Mouse (Mus musculus) megakaryocyte, adult 5-6 weeks (primary cell): ENCODE measurements around the gene Glyr1. TPM values are rescaled to one million over a fixed set of nuclear protein-coding genes. Genes with fewer than 3 reads are reported as not detected.

Source experiments
- ATAC-seq: 2 replicates; pipeline ENCODE4 v1.8.0; 2016; ENCODE audit warnings: mild to moderate bottlenecking, inconsistent platforms; ENCODE audit not compliant: poor library complexity, severe bottlenecking
- total RNA-seq, 2 experiments: library from RNA; stranded (forward) in 1 of 2; stranded (reverse) in 1 of 2; fragments of 153-499, 151-499 nt in 1 of 2; fragments of 221-1000, 200-1000 nt in 1 of 2; gene quantifications; 2 replicates each; pipeline versions ENCODE4 v1.2.3 to v1.2.4; 2015 to 2017

Gene Glyr1
- total RNA-seq, 2 experiments from 2014 or later = 66.7 to 100 TPM

DNA sequence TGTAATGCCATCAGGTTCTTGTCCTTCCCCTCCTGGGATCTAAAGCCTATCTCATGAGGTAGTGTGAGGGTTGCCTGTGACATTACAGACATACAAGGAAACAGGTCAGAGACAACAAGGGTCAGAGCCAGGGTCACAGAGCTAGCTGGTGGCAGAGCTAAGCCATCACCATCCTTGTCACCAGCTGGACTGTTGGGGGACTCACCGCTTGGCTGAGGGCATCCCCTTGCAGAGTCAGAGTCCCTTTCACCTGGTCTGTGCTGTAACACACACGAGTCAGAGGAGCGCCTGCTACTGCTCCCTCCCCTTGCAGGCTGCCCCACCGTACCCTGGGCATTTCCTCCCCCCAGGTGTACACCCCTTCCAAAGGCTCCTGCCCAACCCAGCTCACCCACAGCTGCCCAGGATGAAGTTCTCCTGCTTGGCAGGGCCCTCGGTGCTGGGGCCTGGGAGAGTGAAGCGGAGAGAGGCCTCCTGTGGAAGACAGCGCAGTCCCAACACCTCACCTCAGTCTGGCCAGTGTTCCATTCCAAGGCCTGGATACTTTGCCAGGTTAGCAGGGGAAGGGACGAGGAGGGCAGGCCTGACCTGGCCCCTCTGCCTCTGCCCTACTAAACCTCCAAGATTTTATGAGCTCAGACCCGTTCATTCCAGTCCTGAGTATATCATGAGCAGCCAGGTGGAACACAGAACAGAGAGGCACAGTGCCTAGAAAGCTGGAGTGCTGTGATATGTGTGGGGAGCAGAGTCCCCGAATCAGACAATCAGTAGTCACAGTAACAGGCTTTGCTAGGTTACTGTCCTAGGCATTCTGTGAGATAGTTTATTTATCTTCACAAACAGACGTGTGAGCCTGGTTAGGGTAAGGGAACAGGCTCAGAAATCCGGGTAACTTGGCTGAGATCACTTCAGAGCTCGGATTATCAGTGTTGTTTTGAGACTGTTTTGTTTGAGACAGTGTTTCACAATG lies 37.3 kb downstream of the Glyr1 start:
- no peak for ATAC-seq

DNA sequence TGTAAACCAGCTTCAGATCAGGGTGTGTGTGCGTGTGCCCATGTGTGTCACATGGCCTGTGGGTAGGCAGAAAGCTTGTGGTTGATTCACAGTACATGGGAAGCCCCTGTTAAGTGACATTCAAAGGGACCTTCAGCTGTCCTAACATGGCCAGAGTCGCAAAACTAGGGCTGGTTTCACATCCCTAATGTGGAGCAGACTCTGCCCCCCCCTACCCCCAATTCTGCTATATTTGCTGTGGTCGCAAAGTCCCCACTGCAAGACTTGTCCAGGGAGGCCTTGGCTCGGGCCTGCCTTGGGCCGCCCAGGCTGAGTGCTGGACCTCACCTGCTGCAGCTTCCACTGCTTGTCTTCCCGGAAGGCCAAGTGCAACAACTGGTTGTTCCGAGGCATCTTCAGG lies 38.4 kb downstream of the Glyr1 start:
- ATAC-seq = 0 out of 2 replicates have a peak, but pooled peaks have one; percentile 0

DNA sequence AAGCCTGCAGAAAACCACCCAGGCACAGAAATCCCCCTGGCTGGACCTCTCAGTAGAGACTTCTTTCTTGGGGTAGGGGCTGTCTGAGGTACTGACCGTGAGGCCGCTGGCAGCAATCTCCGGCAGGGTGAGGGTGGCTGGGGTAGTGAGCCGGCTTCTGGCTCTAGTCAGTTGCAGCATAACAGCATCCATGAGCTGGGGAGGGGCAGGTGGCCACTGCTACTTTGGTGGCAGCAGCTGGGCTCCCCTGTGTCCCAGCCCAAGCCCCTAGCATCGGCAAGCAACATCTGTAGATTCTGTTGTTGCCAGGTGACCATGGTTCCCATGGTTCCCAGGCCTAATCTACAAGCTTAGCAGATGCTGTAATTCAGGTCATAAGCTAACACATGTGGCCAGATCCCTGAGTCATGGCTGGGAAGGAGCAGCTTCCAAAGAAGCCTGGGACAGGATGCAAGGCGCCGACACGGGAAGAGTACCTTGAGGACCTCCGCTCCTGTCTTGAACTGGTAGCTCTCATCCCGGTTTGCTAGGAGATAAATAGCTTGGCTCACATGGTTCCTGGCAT lies 39.2 kb downstream of the Glyr1 start:
- ATAC-seq = no peak

DNA sequence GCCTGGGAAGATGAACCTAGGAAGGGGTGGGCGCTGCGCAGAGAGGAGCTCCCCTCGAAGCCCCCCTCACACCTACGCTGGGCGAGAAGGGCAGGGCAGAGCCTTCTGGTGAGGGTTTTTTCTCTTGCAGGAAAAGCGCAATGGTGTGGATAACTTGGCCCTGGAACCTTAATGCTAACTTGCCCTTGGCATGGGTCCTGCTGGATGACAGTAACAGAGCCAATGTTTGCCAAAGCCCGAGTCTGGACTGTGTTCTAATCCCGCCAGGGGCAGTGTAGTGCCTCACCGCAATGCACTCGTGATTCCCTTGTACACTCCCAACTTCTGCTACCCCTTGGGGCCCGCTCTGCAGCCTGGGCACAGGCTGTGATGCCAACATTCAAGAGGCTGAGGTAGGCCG lies 41.6 kb downstream of the Glyr1 start:
- no peak for ATAC-seq

DNA sequence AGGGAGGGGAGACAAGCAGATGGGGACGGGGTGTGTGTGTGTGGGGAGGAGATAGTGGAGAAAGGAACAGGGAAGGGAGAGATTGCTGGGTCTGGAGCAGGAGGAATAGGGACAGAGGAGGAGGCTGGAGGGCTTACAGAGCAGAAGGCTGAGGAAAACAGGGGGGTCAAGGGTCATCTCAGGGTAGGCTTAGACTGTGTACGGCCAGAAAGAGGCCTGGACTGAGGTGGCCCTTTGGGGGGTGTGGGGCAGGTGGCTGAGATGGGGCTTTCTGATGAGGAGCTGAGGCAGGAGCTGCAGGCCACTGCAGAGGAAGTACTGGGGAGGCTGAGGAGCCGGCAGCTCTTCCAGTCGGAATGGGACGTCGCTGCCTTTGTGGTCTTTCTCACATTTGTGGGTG lies 42.2 kb downstream of the Glyr1 start:
- ATAC-seq = no peak

DNA sequence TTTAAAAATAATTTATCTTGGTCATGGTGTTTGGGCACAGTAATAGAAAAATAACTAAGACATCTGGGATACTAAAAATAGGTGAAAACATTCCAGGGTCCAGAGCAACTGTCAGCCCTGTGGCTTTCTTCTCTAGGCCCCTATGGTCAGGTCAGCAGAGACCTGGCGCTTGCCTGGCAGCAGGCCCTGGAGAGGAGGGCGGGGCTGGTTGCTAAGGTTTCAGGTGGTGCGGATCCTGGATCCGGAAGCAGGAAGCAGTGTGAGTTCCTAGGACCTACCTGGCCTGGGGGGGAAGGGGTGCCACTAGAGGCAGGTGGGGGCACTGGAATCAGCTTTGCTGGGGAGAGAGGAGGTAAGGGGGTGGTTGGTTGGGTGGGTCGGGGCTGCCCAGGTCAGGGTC lies 42.6 kb downstream of the Glyr1 start, which contains the start of gene Smim22:
TSS of gene Smim22 (plus strand) at position 222 of the 400 bp plus-strand sequence.
- ATAC-seq = no peak

DNA sequence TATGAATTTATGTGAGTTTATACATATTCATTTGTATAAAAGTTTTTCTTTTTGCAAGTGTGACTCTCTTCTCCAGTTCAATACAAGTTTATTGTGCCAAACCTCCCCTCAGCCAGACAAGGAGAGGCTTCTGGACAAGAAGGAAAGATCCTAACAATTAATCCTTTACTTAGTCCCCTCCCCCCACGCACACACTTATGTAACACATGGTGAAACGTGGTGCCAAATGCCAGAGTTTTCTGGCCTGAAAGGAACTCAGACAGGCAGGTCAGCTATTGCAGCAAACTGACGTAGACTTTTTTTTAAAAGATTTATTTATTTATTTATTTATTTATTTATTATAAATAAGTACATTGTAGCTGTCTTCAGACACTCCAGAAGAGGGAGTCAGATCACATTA lies 49.1 kb downstream of the Glyr1 start:
- no peak for ATAC-seq

DNA sequence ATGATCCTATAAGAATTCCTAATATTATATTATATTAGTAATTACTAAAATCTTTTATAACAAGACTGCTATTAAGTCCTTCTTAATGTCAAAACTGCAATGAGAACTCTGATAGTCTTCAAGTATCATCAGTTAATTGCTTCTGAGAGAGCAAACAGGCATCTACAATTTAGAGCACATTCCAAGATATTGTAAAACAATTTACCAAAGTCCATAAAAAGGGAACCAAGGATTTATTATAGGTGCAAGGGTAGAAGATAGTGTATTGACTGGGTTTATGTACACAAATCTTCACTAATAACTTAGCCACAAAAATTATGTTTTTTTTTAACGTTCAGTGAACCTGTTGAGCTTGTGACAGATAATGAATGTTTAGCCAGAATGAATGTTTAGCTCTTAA lies 50.7 kb downstream of the Glyr1 start:
- no peak for ATAC-seq

DNA sequence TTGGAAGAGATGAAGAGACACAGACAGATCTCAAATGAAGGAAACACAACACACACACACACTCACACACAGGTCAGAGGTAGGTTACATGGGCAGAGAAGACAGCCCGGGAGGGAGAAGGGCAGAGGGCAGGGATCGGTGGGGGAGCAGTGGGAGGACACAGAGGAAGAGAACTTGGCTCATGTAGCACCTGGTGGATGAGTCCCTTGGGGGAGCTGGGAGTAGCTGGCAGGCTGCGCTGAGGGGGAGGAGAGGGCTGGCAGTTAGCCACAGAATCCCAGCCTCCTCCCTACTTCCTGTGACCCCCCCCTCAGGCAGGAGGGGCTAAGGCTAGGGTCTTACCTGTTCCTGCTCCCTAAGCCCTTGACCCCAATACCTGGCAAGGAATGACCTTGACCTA lies 52.1 kb downstream of the Glyr1 start, which contains the start of gene Sept12:
TSS of gene Sept12 (minus strand) at position 300 of the 400 bp plus-strand sequence.
- no peak for ATAC-seq

DNA sequence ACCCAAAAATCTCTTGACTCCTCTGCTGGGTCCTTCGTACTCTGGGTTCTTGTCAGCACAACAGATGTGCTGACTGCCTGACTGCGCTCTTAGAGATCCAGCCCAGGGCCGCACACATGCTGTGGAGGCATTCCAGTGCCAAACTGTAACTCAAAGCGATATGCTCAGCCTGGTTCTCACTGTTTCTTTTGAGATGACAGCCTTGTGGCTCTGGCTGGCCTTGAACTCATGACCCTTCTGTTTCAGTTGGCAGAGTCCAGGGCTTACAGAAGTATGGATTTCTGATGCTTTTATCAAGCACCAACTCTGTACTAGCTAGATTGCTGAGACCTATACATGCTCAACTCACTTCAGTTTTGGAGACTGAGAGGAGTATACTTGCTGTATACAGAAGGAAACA lies 56.4 kb downstream of the Glyr1 start:
- no peak for ATAC-seq

DNA sequence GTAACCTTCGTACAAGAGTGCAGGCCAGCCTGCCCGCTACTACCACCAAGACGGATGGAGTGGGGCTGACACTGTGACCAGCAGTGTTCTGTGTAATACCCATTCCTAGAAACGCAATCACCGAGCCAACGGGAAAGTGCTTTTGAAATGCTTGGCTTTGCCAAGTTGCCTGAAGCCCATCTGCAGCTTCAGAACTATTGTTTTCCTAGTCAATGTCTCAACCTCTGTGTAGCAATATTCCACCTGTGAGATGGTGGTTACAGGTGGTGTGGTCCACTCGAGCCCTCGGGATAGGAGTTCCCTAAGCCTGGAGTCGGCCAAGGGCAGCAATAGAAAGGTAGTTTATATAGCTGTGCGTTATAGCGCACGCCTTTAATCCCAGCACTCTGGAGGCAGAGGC lies 64.9 kb downstream of the Glyr1 start:
- ATAC-seq = no peak

DNA sequence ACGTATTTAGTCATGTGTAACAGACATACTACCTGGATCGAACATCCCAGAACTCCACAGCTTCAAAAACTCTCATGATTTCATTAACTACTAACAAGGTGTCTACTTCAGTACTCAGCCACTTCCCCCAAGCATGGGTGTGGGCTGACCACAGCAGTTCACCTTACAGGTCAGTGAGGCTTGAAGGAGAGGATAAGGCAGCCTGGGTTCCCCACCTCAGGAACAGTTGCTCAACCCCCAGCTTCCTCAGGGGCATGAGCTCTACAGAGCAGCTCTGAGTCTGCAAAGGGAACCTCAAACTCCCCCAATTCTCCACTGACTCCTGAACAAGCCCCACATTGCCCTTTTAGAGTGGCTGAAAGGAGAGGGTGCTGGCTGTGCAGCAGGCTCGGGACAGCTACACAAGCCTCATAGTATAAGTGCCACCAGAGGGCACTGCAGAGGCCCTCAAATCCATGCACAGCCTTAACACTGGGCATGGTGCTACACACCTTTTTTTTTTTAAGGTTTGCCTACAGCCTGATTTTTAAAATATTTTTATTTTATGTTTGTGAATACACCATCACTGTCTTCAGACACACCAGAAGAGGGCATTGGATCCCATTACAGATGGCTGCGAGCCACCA lies 69.8 kb downstream of the Glyr1 start:
- peak; percentile 86 for ATAC-seq

DNA sequence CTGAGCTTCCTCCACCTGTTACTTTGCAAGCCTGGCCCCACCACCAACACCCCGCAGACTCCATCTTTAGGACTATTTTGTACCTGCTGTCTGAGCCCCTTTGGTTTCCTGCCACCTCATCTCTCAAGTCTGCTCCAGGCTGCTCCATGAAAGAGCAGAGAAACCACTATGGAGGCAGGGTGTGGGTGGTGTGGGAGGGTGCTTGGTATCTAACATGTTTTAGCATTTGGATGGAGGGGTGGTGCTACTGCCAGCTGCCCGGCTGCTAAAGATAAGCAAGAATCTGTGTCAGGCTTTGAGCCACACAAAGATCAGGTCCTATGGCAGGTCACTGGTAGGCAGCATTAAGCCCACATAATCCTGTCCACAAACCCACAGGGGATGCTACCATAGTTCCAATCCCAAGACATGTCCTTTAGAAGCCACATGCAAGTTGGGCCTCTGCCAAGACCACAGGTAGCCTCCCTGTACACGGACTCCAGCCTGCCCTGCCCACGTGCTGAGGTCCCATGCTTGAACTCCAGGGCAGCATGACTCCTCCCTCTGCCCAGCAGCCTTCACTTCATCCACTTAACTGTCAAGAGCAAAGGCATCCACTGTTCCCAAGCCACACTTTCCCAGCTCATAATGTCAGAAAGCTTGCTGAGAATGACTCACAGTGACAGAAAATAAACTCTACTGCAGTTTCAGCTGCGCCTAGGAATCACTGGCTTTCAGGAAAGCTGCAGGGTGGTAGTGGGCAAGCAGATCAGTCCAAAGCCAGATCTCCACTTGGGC lies 71.2 kb downstream of the Glyr1 start:
- ATAC-seq = no peak

DNA sequence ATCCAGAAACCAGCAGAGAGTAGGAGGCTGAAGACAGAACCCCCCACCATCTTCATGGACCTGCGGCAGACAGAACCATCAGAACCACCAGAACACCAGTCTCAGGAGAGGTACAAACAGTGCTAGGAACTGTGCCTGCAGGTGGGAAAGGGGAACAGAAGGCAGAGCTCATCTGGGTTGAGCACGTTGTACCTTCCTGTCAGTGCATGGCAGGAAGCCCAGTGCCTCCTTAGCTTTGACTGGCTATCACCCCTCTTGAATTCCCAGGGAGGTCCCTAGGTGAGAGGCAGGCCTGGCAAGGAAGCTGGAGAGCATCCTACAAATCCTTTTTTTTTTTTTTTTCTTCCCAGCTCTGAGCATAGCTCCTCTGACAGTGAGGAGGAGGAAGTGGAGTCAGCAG lies 73.5 kb downstream of the Glyr1 start:
- no peak for ATAC-seq

DNA sequence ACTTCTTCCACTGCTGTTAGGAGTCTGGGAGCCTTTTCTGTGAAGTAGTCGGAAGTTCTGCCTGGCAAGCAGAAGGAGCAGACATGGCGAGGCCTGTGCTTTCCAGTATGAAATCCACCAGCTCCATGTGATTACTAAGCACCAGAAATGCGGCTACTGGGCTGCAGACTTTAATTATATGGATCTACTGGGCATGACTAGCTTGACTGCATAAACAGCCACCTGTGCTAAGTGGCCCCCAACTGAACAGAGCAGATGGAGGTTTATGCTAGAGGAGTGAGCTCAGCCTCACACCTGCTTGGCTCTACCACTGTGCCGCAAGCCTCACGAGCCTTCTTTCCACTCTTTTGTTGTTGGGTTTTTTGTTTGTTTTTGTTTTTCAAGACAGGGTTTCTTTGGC lies 75.1 kb downstream of the Glyr1 start:
- no peak for ATAC-seq

DNA sequence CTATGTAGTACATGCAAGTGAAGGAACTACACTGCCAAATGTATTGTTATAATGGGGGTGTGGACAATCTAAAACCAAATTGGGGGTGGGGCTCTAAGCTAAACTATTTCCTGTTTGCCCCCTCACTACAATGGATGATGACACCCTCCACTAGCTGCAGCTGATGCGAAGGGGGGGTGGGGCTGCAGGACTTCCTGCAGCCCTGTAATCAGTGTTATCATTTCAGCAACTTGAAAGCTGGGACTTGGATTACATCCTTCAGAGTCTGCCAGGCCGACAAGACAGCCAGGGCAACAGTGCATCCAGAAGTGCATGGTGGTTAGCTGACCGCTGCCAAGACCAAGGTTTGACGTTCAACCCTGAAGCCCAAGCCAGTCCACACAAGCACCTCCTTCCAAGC lies 78.0 kb downstream of the Glyr1 start:
- no peak for ATAC-seq

DNA sequence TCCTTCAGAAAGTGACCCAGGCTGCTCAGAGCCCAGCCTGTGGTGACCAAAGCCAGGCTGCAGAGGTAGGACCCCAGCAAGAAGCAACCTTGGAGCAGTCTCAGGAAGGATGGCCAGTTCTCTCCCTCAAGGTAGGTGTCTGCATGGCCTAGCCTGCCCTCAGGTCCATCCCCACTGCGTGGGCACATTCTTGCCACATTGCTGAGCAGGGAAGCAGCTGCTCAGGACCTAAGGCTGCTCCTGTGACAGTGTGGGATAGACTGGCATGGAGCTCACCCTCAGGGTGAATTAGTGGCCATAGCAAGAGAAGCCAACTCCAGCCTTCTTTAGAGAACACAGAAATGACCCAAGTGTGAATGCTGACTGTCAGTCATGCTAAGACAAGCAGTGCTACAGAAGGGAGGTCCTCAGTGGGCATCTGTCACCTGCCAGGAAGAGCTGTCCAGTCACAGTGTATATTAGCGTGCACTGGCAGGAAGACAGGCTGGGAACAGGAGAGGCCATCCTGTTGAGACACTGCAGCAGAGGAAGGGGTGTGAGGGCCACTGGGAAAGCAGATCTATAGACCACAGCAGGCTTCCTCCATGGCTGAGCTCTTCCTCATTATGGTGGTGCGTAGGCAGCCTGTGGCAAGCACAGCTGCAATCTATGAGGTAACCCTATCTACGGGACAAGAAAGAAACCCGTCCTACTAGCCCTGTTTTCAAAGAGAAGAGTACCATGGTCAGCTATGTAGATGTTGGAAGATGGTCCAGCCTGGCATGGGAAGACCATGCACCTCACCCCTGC lies 80.4 kb downstream of the Glyr1 start:
- ATAC-seq = peak; percentile 97

DNA sequence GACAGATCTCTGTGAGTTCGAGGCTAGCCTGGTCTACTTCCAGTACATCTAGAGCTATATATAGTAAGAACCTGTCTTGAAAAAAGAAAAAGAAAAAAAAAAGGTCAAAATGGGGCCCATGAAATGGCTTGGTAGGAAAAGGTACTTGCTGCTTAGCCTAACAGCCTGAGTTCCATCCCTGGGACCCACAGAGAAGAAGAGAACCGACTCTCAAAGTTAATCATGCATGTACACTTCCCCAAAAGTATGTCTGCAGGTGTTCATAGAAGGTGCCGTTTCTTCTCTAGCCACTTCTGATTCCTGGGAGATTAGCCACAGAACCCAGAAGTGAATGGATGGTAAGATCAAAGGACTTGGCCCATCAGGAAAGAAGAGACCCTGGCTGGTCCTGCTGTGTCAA lies 81.2 kb downstream of the Glyr1 start:
- no peak for ATAC-seq

DNA sequence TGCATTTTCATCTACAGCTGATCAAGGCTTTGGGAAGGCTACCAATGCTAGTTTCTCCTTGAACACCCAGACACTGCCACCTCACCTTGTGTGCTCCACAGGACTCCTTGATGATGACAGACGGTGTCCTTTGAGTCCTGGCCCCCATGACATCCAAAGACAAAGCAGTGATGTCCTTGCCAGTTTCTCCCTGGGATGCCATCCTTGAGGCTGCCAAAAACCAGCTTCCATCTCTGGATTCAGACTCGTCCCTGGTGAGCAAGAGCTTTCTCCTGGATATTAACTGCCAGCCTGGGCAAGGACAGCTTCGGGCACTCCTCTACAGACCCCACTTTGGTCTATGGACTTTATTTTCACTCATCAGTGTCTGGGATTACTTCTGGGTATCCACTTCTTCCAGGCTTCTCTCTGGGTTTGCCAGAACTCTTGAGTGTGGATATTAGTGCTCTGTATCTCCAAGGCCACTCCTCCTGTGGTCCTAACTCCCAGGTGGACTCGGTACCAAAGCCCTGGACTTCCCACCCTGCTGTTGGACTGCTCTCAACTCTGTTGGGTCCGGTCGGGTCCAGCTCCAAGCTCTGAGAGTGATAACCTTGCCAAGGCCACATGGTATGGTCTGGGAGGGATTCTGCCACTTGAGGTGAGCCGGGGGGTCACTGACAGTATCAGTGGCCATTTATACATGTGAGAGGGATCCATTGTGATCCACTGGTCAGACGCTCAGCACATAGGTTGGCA lies 84.1 kb downstream of the Glyr1 start:
- ATAC-seq = no peak
